Mouse (Mus musculus) frontal cortex, postnatal 25 days (tissue): ENCODE measurements around the gene Kansl2.

Experiments used
- DNase-seq, 2 experiments: peaks; one replicate each; pipeline ENCODE4 v3.0.0; 2022; ENCODE audit warnings: low spot score in 2 of 2

Kansl2 gene

DNA sequence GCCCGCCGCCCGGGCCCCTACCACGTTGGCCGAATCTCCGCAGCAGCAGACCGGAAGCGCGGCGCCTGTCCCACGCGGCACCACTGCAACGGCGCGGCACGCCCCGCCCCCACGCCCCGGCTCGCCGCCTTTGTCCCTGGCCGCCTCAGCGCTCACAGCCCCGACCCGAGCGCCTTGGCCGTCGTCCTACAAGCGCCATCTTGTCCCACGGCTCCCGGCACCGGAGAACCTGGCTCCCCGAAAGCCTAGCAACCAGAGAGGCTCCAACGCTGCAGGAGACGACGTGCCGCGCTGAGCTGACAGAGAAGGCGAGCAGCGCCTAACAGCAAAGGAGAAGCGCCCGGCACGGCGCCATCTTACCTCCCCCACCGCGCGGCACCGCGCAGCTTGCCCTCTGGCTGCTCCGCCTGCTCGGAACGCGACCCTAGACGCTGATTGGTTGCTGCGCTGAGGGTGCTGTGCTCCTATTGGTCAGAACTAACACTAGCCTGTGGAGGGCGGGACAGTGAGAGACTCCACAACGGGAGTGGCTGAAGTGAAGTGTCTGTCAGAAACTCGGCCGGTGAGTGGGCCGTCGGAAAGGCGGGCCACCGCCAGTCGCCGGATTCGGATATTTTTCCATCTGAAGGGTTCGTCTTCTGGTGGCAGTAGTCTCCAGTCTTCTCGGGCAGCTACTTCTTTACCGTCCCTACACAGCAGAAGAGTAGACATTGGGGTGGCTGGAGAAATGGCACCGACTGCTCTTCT, at the start of gene Kansl2:
Gene Kansl2 (minus strand): TSS at position 384 of the 747 bp plus-strand sequence.
- DNase-seq, result peak; percentile 93 to 97

DNA sequence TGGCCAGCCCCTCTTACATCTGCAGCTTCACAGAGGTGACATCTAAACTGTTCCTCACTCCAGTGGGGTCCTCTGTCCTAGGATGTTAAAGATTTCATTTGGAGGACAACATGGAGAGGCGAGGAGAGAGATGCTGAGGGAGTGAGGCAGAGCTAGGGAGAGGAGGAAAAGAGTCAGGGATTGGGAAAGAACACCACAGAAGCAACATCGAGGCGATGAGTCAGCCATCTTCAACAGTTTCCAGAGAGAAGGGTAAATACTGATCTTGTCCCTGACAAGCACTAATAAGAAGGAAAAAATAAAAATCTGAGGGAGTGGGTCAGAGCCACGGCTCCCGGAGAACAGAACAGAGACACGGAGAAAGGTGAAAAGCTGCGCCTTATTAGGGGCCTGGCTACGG, 48.9 kb upstream of the Kansl2 start:
- no peak for DNase-seq

DNA sequence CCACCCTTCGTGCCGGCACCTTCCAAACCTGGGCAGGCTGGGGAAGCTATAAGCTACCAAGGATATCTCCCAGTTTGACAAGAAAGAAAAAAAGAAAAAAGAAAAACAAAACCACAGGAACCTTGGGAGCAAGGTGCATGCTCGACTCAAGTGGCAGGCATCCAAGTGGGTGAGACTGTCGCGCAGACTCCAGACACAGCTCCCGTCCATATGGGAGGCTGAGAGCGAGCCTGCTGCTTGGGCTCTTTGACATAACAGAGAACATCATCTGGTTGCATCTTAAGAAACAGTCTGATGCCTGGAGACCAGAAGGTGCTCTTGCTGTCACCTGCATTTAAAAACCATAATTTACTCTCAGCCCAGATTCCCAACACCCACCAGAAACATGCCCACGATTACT, 48.3 kb upstream of the Kansl2 start:
- DNase-seq, result no peak

DNA sequence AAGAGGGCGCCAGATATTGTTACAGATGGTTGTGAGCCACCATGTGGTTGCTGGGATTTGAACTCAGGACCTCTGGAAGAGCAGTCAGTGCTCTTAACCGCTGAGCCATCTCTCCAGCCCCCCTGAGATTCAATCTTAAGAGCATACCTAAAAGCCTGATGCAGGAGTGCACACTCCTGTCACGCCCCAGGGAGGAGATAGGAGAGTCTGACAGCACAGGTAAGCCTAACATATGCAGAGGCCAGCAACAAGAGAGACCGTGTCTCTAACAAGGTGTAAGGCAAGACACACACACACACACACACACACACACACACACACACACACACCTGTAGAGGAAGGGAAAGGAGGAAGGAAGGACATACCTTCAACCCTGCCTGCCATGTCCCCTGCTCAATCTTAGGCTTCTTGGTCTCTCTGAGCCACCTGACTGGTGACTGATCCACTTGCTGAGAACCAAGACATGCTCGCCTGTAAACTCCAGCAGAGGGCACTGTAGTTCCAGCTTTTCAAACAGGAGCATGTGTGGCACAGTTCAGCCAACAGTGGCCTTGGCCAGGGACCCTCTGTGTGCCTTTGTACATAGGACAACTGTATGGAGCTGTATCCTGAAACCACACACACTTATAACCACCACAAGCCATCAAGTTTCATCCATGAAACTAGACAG, 45.9 kb upstream of the Kansl2 start:
- DNase-seq, result peak; percentile 60 to 74

DNA sequence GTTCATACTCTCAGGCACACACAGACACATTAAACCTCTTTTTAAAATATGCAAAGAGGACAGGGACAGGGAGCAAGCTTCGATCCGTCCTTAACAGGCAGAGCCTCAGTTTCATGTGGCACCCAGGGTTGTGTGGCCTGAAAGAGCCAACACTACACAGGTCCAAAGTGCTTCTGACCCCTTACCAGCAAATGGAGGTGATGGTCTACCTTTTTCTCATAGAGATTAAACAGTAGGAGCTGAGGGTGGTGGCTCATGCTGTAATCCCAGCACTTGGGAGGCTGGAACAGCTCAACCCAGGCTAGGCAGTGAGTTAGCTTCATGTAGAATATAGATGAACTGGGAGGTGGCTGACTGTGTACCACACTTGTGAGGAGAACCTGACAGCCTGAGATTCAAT, 45.2 kb upstream of the Kansl2 start:
- DNase-seq, result no peak

DNA sequence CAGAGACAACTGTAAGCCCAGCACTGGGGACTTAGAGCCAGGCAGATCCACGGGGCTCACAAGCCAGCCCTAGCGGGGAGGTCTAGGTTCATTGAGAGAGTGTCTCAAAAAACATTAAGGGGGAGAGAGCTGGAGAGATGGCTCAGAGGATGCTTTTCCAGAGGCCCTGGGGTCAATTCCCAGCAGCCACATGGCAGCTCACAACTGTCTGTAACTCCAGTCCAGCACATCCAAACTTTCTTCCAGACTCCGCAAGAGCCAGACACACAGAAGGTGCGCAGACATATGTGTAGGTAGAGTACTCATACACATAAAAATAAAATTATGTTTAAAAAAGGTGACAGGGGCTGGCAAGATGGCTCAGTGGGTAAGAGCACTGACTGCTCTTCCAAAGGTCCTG, 39.2 kb upstream of the Kansl2 start:
- DNase-seq, result no peak

DNA sequence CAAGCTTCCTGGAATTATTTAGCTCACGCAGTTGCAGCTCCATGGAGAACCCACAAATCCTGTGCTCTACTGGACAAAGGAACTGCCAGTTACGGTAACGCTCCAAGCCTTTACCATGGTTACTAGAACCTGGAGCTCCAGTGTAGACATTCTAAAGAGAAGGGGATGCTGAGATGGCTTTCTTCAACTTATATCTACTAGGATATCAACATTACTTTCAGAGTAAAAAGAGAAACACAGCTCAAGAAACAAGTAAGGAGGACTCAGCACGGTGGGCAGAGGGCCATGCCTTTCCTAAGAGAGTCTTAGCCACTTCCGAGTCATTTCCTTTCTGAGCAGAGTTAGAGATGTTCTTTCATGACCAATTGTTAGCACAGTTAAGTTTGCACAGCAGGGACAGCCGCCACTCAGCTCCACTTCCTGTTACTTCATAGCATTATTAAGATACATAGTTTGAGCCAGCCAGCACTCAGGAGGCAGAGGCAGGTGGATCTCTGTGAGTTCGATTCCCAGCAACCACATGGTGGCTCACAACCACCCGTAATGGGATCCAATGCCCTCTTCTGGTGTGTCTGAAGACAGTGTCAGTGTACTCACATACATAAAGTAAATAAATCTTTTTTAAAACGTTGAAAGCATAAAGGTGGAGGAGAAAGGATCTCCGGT, 36.9 kb upstream of the Kansl2 start, which contains the start of the genes Ccnt1 and 4930415O20Rik:
Gene Ccnt1 (minus strand): TSS at position 51 of the 666 bp plus-strand sequence.
Gene 4930415O20Rik (plus strand): TSS at position 132 of the 666 bp plus-strand sequence.
- DNase-seq, result no peak

DNA sequence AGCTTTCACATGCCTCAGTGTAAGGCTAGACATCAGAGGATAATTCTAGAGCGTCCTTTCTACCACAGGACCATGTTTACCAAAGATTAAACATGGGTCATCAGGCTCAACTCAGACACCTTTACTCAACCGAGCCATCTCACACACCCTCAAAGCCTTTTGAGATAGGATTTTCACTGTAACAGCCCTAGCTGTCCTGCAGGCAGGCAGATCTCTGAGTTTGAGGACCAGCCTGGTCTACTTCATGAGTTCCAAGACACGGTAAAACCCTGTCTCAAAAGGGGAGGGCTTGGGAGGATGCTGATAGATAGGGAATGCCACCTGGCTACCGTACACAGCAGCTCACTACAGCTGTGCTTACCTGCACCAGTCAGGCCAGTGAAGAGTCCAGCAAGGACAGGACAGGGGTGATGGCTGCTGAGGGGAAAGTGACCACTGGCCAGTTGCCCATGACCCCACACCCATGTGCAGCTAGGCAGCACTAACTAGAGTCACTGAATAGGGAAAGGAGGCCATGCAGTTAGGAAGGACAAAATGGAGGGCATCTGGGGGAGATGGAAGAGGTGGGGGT, 35.8 kb upstream of the Kansl2 start:
- no peak for DNase-seq

DNA sequence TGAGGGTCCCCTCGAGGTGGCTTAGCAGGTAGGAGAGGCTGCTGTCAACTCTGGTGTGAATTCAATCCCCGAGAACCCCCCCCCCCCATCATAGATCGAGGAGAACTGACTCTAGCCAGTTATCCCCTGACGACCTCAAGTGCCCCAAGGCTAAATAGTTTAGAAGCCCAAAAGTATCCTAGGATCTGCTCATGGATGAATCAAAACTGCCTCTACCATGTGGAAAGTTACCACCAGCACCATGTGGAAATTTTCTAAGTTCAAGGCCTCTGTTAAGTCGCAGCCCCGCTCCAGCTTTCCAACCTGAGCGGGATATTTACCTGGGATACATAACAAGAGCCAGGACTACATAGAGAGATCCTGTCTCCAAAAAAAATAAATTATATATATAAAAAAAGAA, 35.2 kb upstream of the Kansl2 start:
- DNase-seq, result no peak

DNA sequence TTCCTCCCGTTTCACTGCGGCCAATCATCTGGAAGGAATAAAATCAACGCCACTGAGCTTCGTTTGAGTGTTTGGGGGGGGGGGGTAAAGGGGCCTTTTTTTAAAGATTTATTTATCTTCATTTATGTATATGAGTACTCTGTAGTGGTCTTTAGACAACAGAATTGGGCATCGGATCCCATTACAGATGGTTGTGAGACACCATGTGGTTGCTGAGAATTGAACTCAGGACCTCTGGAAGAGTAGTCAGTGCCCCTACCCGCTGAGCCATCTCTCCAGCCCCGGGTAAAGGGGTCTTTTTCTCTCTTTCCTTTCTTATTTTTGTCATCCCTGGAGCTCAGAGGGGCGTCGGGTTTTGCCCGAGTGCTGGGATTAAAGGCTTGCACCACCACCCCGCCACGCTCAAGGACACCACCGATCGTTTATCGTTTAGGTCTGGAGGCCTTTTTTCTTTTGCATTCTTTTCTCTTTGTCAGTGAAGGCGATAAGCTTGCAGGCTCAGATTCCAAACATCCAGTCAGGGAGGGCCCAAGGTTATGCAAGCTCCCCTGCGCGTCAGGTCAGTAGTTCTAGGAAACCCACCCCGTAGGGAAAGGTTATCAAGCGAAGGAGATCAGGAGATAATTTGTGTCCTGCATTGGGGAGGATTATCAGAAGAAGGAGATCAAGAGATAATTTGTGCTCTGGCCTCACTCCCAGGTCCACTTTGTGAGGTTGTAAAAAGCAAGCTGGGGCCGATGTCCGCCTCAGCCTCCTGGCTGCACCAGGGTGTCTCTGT, 34.4 kb upstream of the Kansl2 start:
- DNase-seq, result no peak

DNA sequence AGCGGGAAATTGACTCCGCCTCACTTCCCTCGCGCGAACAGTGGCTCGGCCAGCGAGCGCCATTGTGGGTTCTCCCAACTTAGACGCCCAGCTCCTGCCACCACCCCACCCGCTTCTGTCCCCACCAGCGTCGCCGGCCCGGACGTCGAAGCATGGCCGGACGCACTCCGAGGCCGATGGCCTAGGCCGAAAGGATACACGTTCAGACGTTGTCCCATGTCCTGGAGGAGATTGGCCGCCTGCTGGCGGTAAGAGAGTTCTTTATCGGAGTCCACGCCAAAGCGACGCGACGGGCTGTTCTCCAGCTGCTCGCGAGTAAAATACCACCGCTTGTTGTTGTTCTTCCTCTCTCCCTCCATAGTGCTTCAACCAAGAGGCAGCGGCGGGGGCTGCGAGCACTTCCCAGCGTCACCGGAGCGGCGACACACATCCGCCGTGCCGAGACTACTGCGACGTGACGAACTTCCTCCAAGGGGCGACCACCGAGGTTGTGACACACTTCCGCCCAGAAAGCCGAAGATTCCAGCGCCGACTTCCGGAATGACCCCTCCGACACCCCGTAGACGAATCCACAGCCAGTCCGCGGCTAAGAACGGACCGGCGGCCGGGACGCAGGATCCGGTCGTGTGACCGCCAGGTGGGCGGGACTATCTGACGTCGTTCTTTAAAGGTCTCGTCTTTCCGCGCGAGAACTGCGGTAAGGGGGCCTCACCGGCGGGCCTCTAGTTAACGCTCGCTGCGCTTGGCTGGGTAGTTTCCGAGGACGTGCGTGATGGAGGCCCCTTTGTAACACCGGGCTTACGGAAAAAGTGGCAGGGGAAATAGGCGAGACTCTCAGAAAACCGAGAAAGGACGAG, 33.4 kb upstream of the Kansl2 start:
- peak; percentile 100 for DNase-seq

DNA sequence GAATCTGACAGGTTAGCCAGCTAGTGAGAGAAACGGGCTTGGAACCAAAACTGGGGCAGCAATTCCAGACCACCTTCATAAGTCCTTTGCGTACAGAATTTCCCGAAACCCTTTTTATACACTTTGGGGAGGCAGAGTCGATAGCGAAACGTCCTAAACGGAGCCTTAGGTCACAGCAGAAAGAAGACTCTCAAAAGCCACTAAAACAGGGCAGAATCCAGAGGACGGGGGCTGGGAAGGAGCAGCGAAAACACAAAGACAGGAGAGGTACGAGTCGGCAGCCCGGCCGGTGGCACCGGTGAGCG, 32.9 kb upstream of the Kansl2 start:
- DNase-seq, result no peak

DNA sequence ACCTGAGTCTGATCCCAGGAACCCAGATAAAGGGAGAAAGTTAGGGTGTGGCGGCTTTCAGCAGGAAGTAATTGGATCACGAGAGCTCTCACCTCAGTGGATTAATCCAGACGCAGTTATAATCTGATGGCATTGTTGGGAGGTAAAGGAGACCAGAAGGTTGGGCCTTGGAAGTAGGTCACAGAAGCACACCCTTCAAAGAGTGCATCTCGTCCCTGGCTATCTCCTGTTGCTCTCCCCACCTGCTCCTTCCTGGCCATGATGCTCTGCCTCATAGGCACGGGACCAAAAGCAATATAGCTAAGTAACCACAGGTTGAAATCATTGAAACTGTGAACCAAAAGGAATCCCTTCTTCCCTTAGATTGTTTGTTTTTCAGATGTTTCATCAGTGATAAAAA, 23.1 kb upstream of the Kansl2 start:
- no peak for DNase-seq

DNA sequence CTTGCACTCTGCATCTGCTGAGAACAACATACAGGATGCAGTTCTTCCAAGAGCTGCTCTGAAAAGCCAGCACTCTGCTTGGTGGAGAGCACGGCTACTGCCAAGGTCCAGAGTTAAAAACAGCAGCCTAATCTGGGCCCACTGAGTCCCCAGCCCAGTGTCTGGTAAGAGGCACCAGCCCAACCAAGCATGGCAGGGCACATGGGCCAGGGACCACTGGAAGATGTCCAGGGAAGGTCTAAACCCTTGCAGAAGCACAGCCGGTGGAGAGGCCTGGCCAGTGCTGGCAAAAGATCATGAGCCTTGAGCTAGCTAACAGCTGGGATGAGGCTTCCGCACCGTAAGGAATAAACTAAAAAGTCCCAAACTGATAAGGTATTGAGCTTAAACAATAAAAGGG, 21.8 kb upstream of the Kansl2 start:
- no peak for DNase-seq

DNA sequence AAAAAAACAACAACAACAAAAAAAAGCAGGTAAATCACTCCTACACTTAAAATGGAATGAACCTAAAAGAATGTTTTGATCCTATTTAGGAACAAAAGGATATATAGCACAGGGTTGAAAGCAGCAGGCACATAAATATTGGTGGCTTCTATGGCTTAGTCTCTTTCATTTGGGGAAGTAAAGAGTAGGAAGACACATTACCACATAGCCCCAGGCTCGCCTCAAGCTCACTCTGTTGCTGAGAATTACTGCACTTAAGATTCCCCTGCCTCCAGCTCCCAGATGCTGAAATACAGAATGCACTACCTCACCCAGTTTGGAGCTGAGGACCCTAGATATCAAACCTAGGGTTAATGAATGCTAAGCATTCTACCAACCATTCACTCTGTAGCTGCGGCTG, 18.7 kb upstream of the Kansl2 start:
- no peak for DNase-seq

DNA sequence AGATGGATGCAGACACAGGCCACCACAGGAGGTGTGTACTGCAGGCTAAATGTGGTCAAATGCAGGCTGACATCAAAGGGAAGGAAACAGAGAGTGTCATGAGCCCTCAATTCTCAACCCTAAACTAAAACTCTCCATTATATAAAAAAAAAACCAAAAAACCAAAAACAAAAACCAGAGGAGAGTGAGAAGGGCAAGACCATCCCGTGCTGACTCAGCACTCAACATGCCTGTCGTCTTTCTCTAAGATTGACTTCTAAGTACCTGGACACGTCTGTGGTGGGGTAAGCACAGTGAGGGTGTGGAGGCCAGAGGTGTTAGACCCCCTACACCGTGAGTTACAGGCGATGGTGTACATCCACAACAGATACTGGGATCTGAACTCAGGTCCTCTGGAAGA, 12.8 kb upstream of the Kansl2 start:
- no peak for DNase-seq

DNA sequence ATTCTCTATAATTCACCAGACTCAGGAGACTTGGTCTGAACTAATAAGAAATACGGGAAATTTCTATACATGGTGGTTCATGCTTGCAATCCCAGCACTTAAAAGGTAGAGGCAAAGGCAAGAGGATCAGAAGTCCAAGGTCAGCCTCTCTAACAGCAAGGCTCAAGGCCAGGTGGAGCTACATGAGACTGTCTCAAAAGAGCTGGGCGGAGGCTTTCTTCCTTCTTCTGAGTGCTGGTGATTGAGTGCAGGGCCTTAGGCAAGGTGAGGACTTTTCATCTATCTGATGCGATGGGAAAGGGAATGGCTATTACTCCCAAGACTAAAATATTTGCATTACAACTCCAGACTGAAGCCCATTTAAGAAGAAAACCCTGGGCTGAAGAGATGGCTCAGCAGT, 11.1 kb upstream of the Kansl2 start:
- no peak for DNase-seq

DNA sequence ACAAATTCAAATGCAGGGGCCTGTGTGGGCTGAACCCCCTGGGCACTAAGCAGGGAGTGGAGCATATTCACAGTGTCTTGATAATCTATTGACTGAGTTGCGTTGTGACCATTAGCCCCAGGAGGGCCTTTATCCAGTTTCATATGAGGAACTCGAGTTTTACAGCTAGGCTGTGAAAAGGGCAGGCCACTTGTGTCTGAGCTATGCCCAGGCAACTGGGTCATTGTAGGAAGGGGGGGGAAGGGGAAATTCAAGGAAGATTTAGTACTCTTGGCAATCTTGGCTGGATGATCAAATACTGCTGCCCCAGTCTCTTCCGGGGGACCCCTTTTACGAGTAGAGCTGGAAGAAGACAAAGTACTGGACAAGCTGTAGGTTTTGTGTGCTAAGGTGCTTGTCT, 9.3 kb upstream of the Kansl2 start:
- no peak for DNase-seq

DNA sequence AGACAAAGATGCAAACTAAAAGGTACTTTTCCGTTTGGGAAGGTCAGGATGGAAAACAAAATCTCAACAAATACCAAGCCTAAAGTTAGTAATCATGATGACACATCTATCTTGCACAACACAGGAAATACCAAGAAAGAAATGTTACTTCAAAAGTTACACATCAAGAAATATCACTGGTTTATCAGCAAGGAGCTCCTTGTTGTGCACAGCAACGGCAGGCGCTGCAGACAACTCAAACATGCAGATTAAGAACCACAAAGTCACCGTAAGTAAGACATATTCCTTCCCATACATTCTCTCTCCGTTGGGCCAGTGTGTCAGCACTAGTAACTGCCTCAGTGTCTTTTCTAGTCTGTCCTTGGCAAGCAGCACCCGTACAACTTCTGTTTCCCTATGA, 7.0 kb upstream of the Kansl2 start:
- no peak for DNase-seq

DNA sequence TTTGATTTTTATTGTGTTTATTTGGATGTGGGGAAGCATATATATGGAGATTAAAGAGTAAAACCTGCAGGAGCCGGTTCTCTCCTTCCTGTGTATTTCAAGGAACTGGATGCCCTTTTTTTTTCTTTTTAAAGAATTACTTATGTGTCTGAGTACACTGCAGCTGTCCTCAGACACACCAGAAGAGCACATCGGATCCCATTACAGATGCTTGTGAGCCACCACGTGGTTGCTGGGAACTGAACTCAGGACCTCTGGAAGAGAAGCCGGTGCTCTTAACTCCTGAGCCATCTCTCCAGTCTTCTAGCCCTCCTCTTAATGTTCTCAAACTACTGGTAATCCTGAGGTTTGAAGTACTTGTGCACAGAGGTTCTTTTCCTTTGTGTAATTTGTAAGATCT, 3.9 kb upstream of the Kansl2 start:
- DNase-seq, result no peak
